Mouse (Mus musculus) adrenal gland (tissue): ENCODE measurements around the gene Olfr470.
"Not testable (repeated sequence)": the region's sequence is repeated elsewhere in the genome, so short reads cannot be mapped to it uniquely, and the experiment has no call there.

ENCODE experiments used
- intact Hi-C: fragments of 180-260 bp; cut with DNase I; formaldehyde crosslinking; loops from one replicate; pipeline ENCODE4 v1.15.1; 2025
- long read RNA-seq, 2 experiments: library from polyadenylated mRNA; unstranded; transcript quantifications; one replicate each; pipeline ENCODE4 v2.0.0; 2020; ENCODE audit warnings: borderline replicate concordance in 1 of 2; ENCODE audit not compliant: insufficient replicate concordance in 1 of 2

Olfr470 gene
- long read RNA-seq, experiment 1: 0 reads
- long read RNA-seq, experiment 2, partial matches to known transcripts: 0 of 1 reads
- long read RNA-seq, experiment 2, other reads (novel, unspliced or antisense): 0 of 1 reads

DNA sequence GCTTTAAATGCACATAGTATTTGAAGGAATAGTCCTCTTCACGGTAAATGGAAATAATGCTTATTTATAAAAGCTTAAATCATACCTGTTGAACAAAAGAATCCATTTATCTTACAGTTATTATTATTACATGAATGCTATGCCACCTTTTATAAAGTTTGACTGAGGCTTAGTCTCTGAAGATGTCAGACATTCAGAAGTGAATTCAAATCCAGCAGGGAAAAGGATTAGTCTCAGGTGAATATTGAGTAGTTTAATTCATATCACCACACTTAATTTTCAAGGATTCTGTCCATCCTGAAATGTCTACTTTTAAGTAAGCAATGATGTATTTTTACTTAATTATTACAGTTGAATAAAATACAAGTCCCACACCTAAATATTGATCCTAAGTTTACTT lies at the start of gene Olfr470:
Gene Olfr470, minus strand, starts transcription at position 101 of the 400 bp plus-strand sequence.
- intact Hi-C loops: not testable (repeated sequence)

DNA sequence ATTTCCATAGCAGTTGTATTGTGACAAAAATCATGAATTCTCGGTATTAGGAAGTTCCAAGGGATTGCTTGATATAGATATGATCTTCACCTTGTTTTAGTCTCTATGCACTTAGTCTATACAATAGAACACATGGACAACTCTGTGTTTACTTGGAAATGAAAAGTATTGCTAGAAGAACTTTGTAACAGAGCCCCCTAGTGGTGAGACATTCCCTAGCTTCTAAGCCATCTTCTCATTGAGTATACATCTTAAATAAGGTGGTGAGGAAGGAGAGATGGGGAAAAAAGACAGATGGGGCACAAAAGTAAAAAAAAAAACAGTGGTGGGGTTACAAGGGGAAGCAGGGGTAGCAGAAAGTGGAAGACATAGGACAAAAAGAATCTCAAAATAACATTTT lies 5.6 kb downstream of the Olfr470 start:
- intact Hi-C loops: no loop called here

DNA sequence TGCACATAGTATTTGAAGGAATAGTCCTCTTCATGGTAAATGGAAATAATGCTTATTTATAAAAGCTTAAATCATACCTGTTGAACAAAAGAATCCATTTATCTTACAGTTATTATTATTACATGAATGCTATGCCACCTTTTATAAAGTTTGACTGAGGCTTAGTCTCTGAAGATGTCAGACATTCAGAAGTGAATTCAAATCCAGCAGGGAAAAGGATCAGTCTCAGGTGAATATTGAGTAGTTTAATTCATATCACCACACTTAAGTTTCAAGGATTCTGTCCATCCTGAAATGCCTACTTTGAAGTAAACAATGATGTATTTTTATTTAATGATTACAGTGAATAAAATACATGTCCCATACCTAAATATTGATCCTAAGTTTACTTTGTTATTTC lies 21.8 kb downstream of the Olfr470 start, which contains the start of gene Olfr469:
Gene Olfr469, minus strand, starts transcription at position 101 of the 400 bp plus-strand sequence.
- intact Hi-C loops: not testable (repeated sequence)

DNA sequence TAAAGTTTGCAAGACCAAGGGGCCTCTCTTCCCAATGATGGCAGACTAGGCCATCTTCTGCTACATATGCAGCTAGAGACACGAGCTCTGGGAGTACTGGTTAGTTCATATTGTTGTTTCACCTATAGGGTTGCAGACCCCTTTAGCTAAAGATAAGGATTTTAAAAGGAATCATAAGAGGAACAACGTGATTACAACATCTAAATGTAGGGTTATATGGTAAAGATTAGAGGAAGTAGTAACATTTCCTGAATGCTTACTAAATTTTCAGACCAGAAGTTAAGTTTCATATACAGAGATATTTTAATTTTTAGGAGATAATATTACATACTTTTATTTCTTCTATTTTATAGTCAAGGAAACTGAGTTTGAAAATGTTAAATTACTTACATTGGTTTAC lies 23.4 kb downstream of the Olfr470 start:
- intact Hi-C loops: not testable (repeated sequence)

DNA sequence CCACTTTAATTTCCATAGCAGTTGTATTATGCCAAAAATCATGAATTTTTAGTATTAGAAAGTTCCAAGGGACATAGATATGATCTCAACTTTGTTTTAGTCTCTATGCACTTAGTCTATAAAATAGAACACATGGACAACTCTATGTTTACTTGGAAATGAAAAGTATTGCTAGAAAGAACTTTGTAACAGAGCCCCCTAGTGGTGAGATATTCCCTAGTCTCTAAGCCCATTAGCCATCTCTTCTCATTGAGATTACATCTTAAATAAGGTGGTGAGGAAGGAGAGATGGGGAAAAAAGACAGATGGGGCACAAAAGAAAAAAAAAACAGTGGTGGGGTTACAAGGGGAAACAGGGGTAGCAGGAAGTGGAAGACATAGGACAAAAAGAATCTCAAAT lies 27.8 kb downstream of the Olfr470 start:
- intact Hi-C loops: loop anchor here (5.0 kb wide), 1 partner anchor 43 kb away; no protein-coding TSS in a partner anchor

DNA sequence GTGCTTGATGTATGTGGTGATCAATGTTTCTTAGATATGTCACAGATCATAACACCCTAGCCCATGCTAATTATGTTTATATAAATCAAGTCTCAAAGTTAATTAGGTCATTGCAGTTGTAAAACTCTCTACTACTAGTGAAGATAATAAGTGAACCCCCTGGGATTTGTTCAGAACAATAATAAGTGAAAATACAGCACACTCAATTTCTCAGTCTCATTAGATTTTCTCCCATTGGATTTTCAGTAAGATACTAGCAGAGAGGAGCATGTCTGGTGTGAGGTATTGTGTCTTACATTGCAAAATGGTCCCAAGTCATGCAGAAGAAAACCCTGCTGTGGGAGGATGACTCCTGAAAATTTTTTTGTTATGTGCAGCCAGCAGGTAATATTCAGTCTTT lies 35.3 kb downstream of the Olfr470 start, which contains the start of gene Olfr467:
Gene Olfr467, plus strand, starts transcription at position 301 of the 400 bp plus-strand sequence.
- intact Hi-C loops: no loop called here

DNA sequence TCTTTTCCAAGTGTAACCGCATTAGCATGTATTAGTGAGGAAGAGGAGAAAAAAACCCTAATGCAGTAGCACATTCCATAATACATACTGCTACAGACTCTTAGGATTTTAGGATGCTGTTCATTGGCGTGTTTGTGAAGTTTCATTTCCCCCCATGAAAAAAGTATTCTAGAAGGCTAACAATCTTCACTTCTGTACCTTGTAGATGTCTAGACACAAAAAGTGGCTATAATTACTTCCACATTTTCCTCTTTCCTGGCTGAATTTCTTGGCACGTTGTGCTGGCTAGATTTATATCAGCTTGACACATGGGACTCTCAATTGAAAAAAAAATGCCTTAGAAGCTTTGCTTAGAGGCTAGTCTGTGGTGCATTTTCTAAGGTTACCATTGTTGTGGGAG lies 45.2 kb downstream of the Olfr470 start:
- intact Hi-C loops: no loop called here

DNA sequence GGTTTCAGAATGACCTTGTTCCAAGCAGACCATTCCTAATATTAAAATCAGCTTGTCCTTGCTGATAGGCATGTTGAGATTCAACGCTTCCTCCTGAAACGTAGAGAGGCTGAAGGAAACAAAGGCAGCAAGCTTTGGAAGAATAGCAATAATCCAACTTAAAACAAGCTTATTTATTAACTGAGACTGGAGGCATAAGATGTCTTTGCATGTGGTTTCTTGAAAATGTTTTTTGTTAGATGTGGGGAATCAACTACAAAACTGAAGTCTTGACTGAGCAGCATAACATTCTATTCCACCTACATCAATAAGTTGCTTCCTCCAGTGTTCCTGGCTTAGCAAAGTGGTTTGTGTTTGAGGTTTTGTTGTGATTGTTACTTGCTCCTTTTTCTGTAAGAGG lies 46.2 kb downstream of the Olfr470 start, which contains the start of gene Ovch2:
Gene Ovch2, minus strand, starts transcription at position 101 of the 400 bp plus-strand sequence.
- intact Hi-C loops: no loop called here

DNA sequence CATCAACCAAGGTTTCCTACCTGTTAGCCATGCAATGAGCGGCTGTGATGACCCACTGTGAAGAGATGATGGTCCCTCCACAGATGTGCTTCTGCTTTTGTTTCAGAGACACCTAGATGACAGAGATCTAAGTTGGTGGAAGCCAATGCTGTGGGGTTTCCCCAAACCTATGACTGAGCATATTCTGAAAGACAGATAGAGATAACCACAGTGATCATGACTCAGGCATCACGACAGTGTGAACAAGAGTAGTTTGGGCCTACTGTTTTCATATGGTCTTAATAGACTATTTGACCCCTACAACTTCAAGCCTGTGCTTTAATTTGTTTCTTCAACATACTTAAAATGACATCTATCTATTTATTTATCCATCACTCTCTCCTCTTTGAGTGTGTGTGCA lies 50.8 kb downstream of the Olfr470 start:
- intact Hi-C loops: no loop called here
